Mouse (Mus musculus): ENCODE results near the gene Gzmk. TPM values are rescaled to one million over a fixed set of nuclear protein-coding genes. Genes with fewer than 3 reads are reported as not detected.

The Gzmk gene
- not detected in 2 replicates for polyA plus RNA-seq (2015; fragmentation: Nextera tagmentation; extraction: Ambion mirVana)

GRCm38 (mm10) chr13:113225811-113226210 lies at the start of gene Gzmk:
TSS of gene Gzmk (minus strand) at chr13:113225908.

GRCm38 (mm10) chr13:113209624-113210023 lies 16.1 kb downstream of the Gzmk start, which contains the start of gene Esm1:
TSS of gene Esm1 (plus strand) at chr13:113209659.

Other genes with a start within 250 kb of the Gzmk start
- 0.89 and 1.3 TPM in 2 replicates for gene Ccno, start 238.1 kb downstream of the Gzmk start, polyA plus RNA-seq (2015; fragmentation: Nextera tagmentation; extraction: Ambion mirVana)
- not detected in 2 replicates for gene Mcidas, start 232.1 kb downstream of the Gzmk start, polyA plus RNA-seq (2015; fragmentation: Nextera tagmentation; extraction: Ambion mirVana)
- gene Cdc20b, start 190.8 kb downstream of the Gzmk start, polyA plus RNA-seq (2015; fragmentation: Nextera tagmentation; extraction: Ambion mirVana), result not detected in 2 replicates
- 30.9 and 34.9 TPM in 2 replicates for gene Gpx8, start 179.5 kb downstream of the Gzmk start, polyA plus RNA-seq (2015; fragmentation: Nextera tagmentation; extraction: Ambion mirVana)
- gene Gzma, start 124.9 kb downstream of the Gzmk start, polyA plus RNA-seq (2015; fragmentation: Nextera tagmentation; extraction: Ambion mirVana), result 23.1 and 38.7 TPM in 2 replicates
- gene Esm1, start 16.2 kb downstream of the Gzmk start, polyA plus RNA-seq (2015; fragmentation: Nextera tagmentation; extraction: Ambion mirVana), result 0.54 and 0.75 TPM in 2 replicates
- 0.65 and 0.79 TPM in 2 replicates for gene BC067074, start 67.3 kb upstream of the Gzmk start, polyA plus RNA-seq (2015; fragmentation: Nextera tagmentation; extraction: Ambion mirVana)

Data from spleen, postnatal 0 days (tissue).